Comparison of ENCODE assay signal across 20 mouse cellular contexts in the genomic region with DNA sequence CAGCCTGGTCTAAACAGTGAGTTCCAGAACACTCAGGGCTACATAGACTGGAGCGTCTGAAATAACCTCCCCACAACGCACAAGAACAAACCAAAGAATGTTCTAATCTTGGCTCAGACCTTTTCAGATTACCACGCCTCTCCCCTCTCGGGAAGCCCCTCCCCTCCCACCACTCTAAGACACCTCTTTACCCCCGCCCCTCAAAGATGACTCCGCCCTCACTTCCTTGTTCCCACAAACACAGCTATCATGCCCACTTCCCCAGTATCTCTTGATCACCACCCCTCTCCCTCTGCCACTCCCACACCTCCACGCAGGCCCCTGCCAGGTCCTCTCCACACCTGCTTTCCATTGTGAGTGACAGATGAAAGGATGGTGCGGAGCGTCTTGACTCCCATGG. TPM values are rescaled to one million over a fixed set of nuclear protein-coding genes. Genes with fewer than 3 reads are reported as not detected.
DNase-seq lines count a peak whose midpoint lies in the region; ATAC-seq and TF ChIP-seq lines count a peak whose summit lies in the region.
"Had no signal": no experiment of that assay in that cellular context is flagged by ENCODE, and none has a peak within 500 bp of the region (broad histone marks: within the 10 kb centered on the region; RNA-seq: fewer than 3 reads in every experiment).

No protein-coding gene starts in this region.

- intact Hi-C loops in heart, postnatal 36 days (cut with DNase I), result no loop called here

- no peaks in the 10 kb centered on the region for H3K9me3 ChIP-seq in stomach, postnatal 0 days (ENCODE audit: control insufficient read depth, low read length)
- no peaks in the 10 kb centered on the region for H3K9me3 ChIP-seq in midbrain, embryonic 14.5 days (ENCODE audit: control insufficient read depth, low read length)
- H3K9me3 ChIP-seq: embryonic facial prominence, embryonic 15.5 days; forebrain, embryonic 13.5 days; G1E; kidney, embryonic 15.5 days; liver, embryonic 15.5 days; midbrain, embryonic 12.5 days had no signal

- peak; percentile 86 for DNase-seq in A20 (ENCODE audit: low read depth, low spot score)
- peak; percentile 48 to 63 for DNase-seq in B cell, adult 2 months
- DNase-seq in stomach, postnatal 0 days (ENCODE audit: low spot score), result no peak
- DNase-seq in heart, postnatal 36 days, result no peak
- DNase-seq in midbrain, embryonic 14.5 days, result no peak
- DNase-seq in kidney, postnatal 25 days, result no peak
- DNase-seq: cerebellum, adult 11 months; cerebellum, postnatal 36 days; heart, adult 2 months; heart, postnatal 10 days; right cerebral cortex, postnatal 4 days had no signal

- H3K4me3 ChIP-seq in stomach, postnatal 0 days (ENCODE audit: low read depth, low read length), result no peak overlapping the region
- H3K4me3 ChIP-seq in midbrain, embryonic 14.5 days (replicated peaks; ENCODE audit: low read depth, low read length), result no peak overlapping the region
- H3K4me3 ChIP-seq: embryonic facial prominence, embryonic 15.5 days; forebrain, embryonic 13.5 days; heart, adult 2 months; kidney, embryonic 15.5 days; liver, embryonic 15.5 days; midbrain, embryonic 12.5 days had no signal

- H3K36me3 ChIP-seq in stomach, postnatal 0 days (ENCODE audit: control insufficient read depth, insufficient read depth, low read length), result no peaks in the 10 kb centered on the region
- H3K36me3 ChIP-seq in midbrain, embryonic 14.5 days (ENCODE audit: control insufficient read depth, insufficient read depth, low read length), result no peaks in the 10 kb centered on the region
- H3K36me3 ChIP-seq: embryonic facial prominence, embryonic 15.5 days; G1E; kidney, embryonic 15.5 days; liver, embryonic 15.5 days; midbrain, embryonic 12.5 days had no signal

- TF ChIP-seq CTCF in stomach, postnatal 0 days (IDR thresholded peaks at IDR 0.05; ENCODE audit: low read depth), result no peak

- H3K4me2 ChIP-seq in stomach, postnatal 0 days (replicated peaks; ENCODE audit: low read depth), result no peak overlapping the region
- H3K4me2 ChIP-seq in midbrain, embryonic 14.5 days (ENCODE audit: low read length), result no peak overlapping the region
- H3K4me2 ChIP-seq: embryonic facial prominence, embryonic 15.5 days; forebrain, embryonic 13.5 days; kidney, embryonic 15.5 days; liver, embryonic 15.5 days; midbrain, embryonic 12.5 days had no signal

- no peaks in the 10 kb centered on the region for H3K4me1 ChIP-seq in stomach, postnatal 0 days (replicated peaks; ENCODE audit: control insufficient read depth, insufficient read depth)
- no peaks in the 10 kb centered on the region for H3K4me1 ChIP-seq in midbrain, embryonic 14.5 days (ENCODE audit: control insufficient read depth, insufficient read depth, low read length)
- H3K4me1 ChIP-seq: embryonic facial prominence, embryonic 15.5 days; forebrain, embryonic 13.5 days; kidney, embryonic 15.5 days; midbrain, embryonic 12.5 days had no signal

- H3K27me3 ChIP-seq in stomach, postnatal 0 days (ENCODE audit: control insufficient read depth, insufficient read depth, low read length), result no peaks in the 10 kb centered on the region
- H3K27me3 ChIP-seq in midbrain, embryonic 14.5 days (ENCODE audit: control insufficient read depth, insufficient read depth, low read length), result no peaks in the 10 kb centered on the region
- H3K27me3 ChIP-seq: embryonic facial prominence, embryonic 15.5 days; forebrain, embryonic 13.5 days; kidney, embryonic 15.5 days; liver, embryonic 15.5 days; midbrain, embryonic 12.5 days had no signal

- no peak overlapping the region for H3K9ac ChIP-seq in stomach, postnatal 0 days (ENCODE audit: low read length)
- no peak overlapping the region for H3K9ac ChIP-seq in midbrain, embryonic 14.5 days (replicated peaks; ENCODE audit: low read length)
- H3K9ac ChIP-seq: embryonic facial prominence, embryonic 15.5 days; forebrain, embryonic 13.5 days; kidney, embryonic 15.5 days; liver, embryonic 15.5 days; midbrain, embryonic 12.5 days had no signal

- 61% methylated on average over 8 of the region's 9 CpGs for WGBS in stomach, postnatal 0 days
- WGBS in midbrain, embryonic 14.5 days, result 79% methylated on average over 9 of the region's 9 CpGs

- TF ChIP-seq EP300 in stomach, postnatal 0 days (optimal IDR thresholded peaks at IDR 0.05), result no peak

- H3K27ac ChIP-seq in stomach, postnatal 0 days (replicated peaks), result no peak overlapping the region
- no peak overlapping the region for H3K27ac ChIP-seq in midbrain, embryonic 14.5 days (replicated peaks; ENCODE audit: low read depth, low read length)
- H3K27ac ChIP-seq: embryonic facial prominence, embryonic 15.5 days; forebrain, embryonic 13.5 days; heart, adult 2 months; hindbrain, postnatal 0 days; kidney, embryonic 15.5 days; liver, embryonic 15.5 days; midbrain, embryonic 12.5 days had no signal

- ATAC-seq in hematopoietic stem cell, adult 5-6 weeks (replicated peaks in 1 of 2; ENCODE audit: insufficient read depth in 1 of 2, low FRiP score in 2 of 2, low TSS enrichment in 1 of 2, low read depth in 1 of 2, poor library complexity in 2 of 2, severe bottlenecking in 2 of 2), result peak; percentile 14 to 42; a peak in 2 of 4 replicates
- peak; percentile 61 for ATAC-seq in monocyte, adult 5-6 weeks (replicated peaks; ENCODE audit: insufficient number of reproducible peaks, low FRiP score, low TSS enrichment, poor library complexity, severe bottlenecking)
- ATAC-seq in stomach, postnatal 0 days (ENCODE audit: low FRiP score, low TSS enrichment), result no peak
- ATAC-seq in midbrain, embryonic 14.5 days (ENCODE audit: low FRiP score, low TSS enrichment), result no peak
- ATAC-seq: forebrain, embryonic 13.5 days; hindbrain, postnatal 0 days had no signal

RNA-seq across cellular contexts. Expression of gene Map4k1, which starts 26.9 kb away (rescaled TPM):
- 63.0 and 69.6 TPM in 2 replicates for total RNA-seq in hematopoietic stem cell, adult 5-6 weeks (2017)
- total RNA-seq in monocyte, adult 5-6 weeks (2017), result 31.9 to 70.2 TPM (median 54.1 TPM) in 3 replicates
- polyA plus RNA-seq in stomach, postnatal 0 days (2015; fragmentation: Nextera tagmentation; extraction: Ambion mirVana), result 3.0 and 3.6 TPM in 2 replicates
- under 1 TPM; 0.61 to 0.81 TPM for total RNA-seq in heart, postnatal 36 days (2021)
- polyA plus RNA-seq in midbrain, embryonic 14.5 days (2014; fragmentation: Nextera tagmentation; extraction: Ambion mirVana), result 5.5 and 10.2 TPM in 2 replicates

RNA-seq across cellular contexts. Expression of gene Eif3k, which starts 27.1 kb away (rescaled TPM):
- 321 and 414 TPM in 2 replicates for total RNA-seq in hematopoietic stem cell, adult 5-6 weeks (2017)
- total RNA-seq in monocyte, adult 5-6 weeks (2017), result 285 to 328 TPM (median 291 TPM) in 3 replicates
- polyA plus RNA-seq in stomach, postnatal 0 days (2015; fragmentation: Nextera tagmentation; extraction: Ambion mirVana), result 294 and 295 TPM in 2 replicates
- 100 to 1,000 TPM; 159 to 163 TPM for total RNA-seq in heart, postnatal 36 days (2021)
- polyA plus RNA-seq in midbrain, embryonic 14.5 days (2014; fragmentation: Nextera tagmentation; extraction: Ambion mirVana), result 320 and 343 TPM in 2 replicates

RNA-seq across cellular contexts. Expression of gene Actn4, which starts 46.6 kb away (rescaled TPM):
- 38.5 and 43.5 TPM in 2 replicates for total RNA-seq in hematopoietic stem cell, adult 5-6 weeks (2017)
- total RNA-seq in monocyte, adult 5-6 weeks (2017), result 25.4 to 66.0 TPM (median 36.9 TPM) in 3 replicates
- 216 and 227 TPM in 2 replicates for polyA plus RNA-seq in stomach, postnatal 0 days (2015; fragmentation: Nextera tagmentation; extraction: Ambion mirVana)
- 10 to 100 TPM; 69.4 to 81.8 TPM for total RNA-seq in heart, postnatal 36 days (2021)
- 102 and 118 TPM in 2 replicates for polyA plus RNA-seq in midbrain, embryonic 14.5 days (2014; fragmentation: Nextera tagmentation; extraction: Ambion mirVana)

Comparison
In these comparisons a context has a peak if more than half of its experiments do, and no peak if none do; other contexts are left out.
1. DNase-seq: peak in A20 (single experiment) and B cell, adult 2 months (2 of 2); none in stomach, postnatal 0 days (single experiment), heart, postnatal 36 days (0 of 2), midbrain, embryonic 14.5 days (single experiment) and kidney, postnatal 25 days (0 of 2).
2. ATAC-seq: peak in hematopoietic stem cell, adult 5-6 weeks (2 of 2) and monocyte, adult 5-6 weeks (single experiment); none in stomach, postnatal 0 days (single experiment) and midbrain, embryonic 14.5 days (single experiment).
3. RNA of gene Map4k1, which starts 26.9 kb away (total RNA-seq): 63.0 to 69.6 TPM in hematopoietic stem cell, adult 5-6 weeks and 31.9 to 70.2 TPM in monocyte, adult 5-6 weeks; 0.61 to 0.81 TPM in heart, postnatal 36 days; every median in the first group is over 10 times any median in the second.